Mouse (Mus musculus) cerebellum, postnatal 36 days (tissue): Measurements from ENCODE around the gene Agpat4.

Source experiments
- DNase-seq, 2 experiments: peaks; one replicate each; pipeline ENCODE4 v3.0.0; 2021 to 2022; ENCODE audit warnings: mixed read lengths in 2 of 2

Agpat4 gene

DNA sequence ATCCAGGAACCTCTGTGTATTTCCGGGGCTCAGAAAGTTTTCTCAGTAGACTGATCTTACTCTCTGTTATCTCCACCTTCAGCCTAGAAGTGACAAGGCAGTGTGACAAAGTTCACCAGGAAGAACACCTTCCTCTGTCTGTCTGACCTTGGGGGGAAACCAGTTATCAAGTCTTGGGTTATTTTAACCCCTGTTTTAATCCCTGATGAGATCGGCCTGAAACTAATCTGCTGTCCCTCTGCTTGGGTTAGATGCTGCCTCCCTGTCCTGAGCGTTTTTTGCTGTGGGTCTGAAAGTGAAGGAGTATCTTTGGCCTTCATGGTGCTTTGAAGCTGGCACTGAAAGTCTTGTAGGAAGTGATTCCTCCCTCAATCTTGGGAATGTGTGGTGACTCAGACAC lies 4.7 kb downstream of the Agpat4 start:
- no peak for DNase-seq

DNA sequence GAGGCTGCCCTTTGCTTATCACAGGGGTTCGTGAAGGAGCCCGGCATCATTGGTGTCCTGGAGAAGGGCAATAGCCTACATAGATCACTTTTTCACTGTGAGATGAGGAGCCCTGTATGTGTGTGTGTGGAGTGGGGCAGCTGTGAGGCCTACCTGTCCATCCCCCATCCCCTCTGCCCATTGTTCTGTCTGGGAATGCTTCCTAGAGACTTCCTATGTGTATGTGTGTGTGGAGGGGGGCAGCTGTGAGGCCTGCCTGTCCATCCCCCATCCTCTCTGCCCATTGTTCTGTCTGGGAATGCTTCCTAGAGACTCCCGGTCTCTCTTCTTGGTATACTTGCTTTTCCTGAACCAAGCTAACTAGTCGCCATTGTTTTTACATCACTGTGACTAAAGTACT lies 8.6 kb downstream of the Agpat4 start:
- DNase-seq: no peak

DNA sequence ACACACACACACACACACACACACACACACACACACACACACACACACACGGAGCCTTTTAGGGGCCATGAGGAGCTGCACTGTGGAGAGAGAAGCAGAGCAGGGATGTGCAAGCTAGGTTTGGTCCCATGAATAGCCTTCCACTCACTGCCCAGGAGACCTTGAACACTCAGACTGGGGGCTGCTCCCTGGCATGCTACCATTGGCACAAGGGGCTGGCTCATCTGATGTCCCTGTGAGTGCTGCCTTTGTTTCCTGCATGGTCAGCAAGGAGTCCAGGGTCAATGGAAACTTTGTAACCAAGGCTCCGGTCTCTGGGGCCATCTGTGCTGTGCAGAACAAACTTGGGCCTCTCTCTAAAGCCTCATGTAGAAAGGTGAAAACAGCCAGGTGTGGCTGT lies 10.5 kb downstream of the Agpat4 start:
- DNase-seq: no peak

DNA sequence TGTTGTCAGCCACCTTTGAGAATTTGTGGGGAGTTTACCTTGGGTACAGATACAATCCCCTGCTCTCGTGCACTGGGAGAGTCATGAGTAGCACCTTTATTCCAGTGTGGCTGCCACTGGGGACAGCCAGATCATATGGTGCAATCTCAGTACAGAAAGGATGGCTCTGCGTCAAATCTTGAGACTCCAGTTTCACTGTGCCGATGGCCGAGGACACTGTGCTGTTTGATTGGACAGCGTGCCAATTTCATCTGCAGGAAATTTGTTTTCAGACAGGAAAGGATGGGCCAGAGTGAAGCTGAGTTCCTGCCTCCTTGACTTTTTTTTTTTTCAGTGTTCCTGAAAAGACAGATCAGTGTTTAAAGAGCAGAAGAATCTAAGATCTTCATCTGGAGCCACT lies 12.7 kb downstream of the Agpat4 start:
- DNase-seq: peak in 1 of 2 experiments; percentile 14

DNA sequence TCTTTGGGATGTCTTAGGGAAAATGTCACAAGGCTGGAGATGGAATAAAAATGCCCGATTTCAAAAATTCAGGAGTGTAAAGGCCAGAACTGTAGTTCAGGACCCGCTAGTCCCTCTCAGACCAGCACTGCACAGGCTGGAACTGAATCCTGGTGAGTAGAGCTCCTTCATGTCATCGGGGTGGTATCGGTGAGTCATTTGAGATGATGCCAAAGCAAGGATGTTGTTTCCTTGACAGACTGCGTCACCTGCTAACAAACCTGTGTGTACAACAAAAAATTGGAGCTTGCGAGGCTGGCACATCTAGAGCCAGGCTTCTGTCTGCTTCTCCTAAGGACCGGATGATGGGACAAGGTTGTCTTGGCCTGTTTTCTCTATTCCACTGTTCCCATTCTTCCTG lies 13.1 kb downstream of the Agpat4 start:
- DNase-seq: peak in 1 of 2 experiments; percentile 39

DNA sequence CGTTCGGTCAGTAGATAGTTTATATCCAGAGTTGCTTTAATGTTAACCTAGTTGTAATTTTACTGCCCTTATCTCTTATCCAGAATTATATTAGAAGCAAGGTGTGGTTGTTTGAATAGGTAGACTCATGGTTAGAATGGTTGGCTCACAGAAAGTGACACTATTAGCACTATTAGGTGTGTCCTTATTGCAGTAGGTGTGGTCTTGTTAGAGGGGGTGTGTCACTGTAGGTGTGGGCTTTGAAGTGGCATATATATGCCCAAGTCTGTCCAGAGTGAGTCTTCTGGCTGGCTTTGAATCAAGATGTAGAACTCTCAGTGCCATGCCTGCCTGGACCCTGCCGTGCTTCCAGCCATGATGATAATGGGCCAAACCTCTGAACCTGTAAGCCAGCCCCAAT lies 14.4 kb downstream of the Agpat4 start:
- no peak for DNase-seq

DNA sequence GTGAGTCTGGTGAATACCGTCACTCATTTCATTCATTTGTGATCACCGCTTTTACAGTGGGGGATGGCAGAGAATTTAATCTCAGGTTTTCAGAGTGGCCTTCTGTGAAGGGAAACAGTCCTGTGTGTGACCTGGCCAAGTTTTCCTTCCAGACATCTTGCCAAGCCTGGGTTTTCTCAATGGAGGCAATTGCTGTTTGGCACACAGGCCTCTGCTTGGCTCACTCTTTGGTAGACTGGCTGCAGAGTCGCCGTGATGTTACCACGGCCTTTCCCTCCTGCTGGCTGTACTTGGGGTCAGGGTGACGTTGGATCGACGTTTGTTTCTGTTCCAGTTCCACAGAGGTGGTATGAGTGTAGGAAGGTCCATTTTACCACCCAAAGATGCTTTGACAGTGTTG lies 15.5 kb downstream of the Agpat4 start:
- DNase-seq: peak; percentile 25 to 33

DNA sequence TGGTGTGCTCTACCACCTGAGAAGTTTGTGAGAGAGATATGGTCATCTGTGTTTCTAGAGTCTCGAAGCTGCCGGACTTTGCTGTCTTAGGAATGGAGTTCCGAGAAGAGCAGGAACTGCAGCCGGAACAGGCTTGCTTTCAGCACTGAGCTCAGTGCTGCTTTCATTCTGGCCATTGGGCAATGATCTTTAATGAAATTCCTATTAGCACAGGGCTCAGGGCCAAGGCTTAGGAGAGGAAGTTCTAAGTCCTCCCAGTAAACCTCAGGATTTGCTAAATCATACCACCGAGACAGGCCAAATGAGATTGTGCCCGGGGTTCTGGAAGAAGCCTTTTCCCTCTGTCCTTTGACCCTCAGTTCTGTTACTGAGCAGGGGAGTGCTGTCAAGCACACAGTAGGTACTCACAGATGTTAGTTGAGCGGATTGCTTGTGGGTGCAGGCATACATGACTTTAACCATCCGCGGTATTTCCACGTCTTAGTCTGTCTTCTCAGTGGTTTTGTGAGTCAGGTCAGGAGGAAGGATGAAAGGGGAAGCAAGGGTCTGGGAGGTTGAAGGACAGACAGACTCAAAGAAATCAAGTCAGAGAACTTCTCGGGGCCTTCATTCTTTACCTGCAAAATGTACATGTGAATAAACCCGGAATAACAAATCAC lies 16.6 kb downstream of the Agpat4 start:
- no peak for DNase-seq

DNA sequence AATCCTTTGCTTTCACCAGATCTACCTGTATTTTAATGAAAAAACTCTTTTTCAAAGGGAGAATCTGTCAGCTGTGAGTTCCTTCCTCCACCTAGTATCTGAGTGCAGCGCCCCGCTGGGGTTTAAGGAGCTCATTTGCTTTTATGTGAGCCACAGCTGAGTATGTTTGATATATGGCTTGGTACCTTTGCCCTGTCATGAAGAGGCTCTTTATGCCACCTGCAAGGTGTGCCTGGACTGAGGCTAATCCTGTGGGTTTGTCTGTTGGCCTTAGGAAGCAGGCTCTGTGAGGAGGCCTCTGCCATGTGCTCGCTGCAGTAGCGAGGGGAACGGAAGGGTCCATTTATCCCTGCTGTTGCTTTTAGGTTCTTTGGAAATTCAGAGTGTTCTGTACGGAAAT lies 19.9 kb downstream of the Agpat4 start:
- no peak for DNase-seq

DNA sequence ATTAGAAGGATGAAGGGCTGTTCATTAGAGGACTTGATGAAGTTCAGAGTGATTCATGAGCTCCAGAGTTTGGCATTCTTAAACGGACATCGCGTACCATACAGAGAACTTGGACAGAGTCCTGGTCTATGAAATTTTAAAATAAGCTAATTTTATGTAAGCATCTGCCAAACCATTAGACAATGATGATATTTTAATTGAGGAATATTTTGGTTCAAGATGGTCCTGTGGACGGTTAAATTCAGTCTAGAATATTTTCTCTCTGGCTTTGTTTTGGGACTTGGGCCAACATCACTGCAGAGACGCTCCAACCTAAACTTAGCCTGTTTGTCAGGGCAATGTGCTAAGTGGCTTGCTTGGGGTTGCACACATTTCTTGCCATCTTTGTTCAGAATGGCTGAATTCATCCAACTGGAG lies 25.5 kb downstream of the Agpat4 start:
- no peak for DNase-seq

DNA sequence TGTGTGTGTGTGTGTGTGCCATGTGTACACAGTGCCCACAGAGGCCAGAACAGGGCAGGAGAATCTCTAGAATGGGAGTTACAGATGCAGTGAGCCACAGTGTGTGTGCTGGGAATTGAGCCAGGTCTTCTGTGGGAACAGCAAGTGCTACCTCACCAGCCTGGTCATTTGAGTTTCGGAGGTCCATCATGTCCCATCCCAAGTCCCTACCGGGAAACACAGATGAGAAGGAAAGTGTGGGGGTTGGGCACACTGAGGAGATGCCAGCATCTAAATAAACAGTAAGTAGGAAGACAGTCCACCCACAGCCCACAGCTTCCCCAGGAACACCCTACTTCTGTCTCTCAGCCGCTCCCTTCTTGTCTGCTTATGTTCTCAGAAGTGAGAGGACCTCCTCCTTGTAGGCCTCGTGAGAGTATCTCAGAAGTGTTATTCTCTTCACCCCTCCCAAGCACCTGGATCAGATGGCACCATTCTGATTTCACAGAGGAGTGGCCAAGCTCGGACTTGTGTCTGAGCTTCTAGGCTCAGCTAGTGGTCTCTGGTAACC lies 27.7 kb downstream of the Agpat4 start:
- DNase-seq: no peak

DNA sequence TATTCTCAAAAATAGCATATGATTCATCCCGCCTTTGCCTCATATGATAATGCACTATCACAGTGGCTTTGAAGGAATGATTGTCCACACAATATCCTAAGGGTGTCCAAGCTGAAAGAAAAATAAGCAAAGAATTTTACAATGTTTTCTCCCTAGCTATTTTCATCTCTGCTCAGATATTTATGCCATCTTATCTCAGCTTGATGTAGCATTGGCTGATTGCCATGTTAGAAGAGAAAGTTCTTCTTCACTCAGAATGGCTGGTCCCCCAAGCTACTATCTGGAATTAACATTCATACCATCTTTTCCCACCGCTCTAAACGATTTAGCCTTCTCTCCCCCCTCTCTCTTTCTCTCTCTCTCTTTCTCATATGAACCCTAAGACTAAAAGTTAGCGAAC lies 29.3 kb downstream of the Agpat4 start:
- no peak for DNase-seq

DNA sequence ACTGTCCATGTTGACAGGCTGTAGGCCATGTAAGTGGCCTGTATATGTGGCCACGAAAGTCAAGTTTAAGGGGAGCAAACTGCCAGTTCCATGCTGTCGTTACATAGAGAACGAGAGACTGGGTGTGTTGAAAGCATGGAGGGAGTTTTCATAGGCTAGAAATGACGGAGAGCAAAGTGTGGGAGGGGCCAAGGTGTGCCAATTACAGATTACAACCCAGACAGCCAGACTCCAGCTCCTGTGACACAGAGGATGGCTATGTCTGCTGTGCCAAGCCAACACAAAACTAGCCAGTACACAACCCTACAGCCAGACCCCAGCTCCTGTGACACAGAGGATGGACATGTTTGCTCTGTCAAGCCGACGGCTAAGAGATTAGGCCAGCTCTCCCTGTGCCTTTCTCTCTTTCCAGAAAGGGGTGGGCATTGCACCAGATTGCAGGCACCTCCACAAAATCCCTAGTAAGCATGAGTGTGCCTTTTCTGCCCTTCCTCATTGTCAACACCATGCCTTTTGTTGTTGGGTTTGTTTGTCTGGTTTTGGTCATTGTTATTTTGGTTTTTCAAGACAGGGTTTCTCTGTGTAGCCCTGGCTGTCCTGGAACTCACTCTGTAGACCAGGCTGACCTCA lies 30.8 kb downstream of the Agpat4 start:
- no peak for DNase-seq

DNA sequence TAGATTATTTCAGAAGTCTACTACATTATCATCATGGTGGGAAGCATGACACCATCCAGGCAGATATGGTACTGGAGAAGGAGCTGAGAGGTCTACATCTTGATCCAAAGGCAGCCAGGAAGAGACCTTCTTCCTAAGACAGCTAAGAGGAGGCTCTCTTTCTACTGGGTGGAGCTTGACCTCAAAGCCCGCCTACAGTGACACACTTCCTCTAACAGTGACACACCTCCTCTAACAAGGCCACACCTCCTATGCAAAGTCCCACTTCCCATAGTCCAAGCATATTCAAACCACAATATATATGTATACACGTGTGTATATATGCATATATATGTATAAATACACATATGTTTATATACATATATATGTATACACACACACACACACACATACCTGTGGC lies 32.5 kb downstream of the Agpat4 start:
- no peak for DNase-seq

DNA sequence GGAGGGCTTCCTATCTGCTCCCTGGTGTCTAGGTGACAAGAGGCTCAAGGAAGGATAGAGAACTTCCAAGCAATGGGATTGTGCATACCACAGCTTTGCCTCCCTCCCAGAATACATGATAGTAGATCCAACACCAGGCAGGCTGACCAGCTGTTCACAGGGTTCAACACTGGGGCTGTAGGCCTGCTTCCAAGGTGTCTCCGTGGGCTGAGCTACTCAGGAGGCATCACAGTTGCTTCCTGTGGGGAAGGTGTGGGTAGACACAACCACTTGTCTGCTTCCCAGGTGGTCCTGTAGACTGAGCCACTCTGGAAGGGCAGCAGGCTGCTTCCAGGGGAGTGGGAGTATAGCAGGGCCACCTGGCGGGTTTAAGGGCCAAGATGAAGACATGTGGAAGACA lies 35.8 kb downstream of the Agpat4 start:
- no peak for DNase-seq

DNA sequence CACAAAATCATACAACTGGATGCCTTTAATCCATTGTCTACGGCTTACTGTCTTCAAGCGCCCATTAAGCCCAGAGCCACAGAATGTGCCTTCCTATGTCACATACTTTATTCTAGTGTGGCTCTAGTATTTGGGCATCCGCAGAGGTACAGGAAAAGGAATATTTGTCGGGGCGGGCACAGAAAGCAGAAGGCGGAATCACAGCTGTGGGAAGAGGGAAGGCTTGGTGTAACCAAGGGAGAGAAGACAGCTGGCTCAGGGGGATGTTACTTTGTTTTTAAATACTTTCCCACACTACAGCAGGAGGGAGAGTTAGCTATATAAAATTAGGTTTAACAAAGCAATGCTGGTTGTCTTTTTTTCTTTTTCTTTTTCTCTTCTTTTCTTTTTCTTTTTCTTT lies 36.7 kb downstream of the Agpat4 start:
- DNase-seq: no peak

DNA sequence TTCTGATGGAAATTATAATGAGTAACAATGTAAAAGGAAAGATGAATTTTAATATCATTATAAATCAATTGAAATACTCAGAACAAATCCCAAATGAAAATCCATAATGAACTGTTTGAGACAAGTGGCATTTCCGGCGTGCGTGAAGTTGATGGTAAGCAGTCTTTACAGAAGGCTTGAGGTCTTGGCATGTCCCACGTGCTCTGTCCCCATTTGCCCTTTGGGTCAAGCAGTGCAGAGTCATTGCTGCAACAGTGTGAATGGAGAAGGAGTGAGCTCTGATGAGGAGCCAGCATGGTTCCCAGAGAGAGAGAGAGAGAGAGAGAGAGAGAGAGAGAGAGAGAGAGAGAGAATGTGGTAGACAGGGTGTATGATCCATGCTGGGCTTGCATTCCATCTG lies 37.4 kb downstream of the Agpat4 start:
- DNase-seq: no peak

DNA sequence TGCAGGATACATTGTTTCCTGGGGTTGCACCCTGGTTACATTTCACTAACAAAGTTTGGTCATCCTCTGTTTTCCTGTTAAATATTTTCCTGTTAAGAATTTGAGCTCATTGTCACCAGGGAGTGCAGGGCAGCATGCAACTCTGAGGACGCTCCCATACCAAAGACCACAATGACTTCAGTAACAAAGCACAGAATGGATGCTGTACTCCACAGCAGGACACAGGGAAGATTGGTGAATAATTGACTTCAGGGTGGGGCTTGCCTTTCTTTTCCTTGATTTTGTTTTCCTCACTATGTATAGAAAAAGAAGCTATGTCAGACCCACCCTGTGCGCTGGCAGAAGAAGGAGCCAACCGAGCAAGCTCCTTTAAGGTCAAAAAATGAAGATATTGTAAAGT lies 38.2 kb downstream of the Agpat4 start:
- no peak for DNase-seq

DNA sequence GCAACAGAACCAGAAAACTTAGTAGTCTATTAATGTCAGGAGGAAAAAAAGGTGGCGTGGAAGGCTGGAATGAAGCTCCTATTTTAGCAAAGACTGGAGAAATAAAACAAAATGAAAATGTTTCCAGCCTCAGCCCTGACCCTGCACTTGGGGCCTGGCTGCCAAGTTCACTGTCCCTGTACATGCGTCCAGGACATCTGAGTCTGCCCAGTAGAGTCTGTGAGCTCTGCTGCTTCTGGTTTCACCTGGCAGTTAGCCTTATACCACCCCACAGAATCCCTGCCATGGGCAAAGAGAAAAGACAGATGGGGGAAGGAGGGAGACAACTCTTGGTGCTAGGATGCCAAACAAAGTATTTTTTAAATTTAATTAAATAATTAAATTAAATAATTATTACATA lies 38.7 kb downstream of the Agpat4 start:
- DNase-seq: peak in 1 of 2 experiments; percentile 27

DNA sequence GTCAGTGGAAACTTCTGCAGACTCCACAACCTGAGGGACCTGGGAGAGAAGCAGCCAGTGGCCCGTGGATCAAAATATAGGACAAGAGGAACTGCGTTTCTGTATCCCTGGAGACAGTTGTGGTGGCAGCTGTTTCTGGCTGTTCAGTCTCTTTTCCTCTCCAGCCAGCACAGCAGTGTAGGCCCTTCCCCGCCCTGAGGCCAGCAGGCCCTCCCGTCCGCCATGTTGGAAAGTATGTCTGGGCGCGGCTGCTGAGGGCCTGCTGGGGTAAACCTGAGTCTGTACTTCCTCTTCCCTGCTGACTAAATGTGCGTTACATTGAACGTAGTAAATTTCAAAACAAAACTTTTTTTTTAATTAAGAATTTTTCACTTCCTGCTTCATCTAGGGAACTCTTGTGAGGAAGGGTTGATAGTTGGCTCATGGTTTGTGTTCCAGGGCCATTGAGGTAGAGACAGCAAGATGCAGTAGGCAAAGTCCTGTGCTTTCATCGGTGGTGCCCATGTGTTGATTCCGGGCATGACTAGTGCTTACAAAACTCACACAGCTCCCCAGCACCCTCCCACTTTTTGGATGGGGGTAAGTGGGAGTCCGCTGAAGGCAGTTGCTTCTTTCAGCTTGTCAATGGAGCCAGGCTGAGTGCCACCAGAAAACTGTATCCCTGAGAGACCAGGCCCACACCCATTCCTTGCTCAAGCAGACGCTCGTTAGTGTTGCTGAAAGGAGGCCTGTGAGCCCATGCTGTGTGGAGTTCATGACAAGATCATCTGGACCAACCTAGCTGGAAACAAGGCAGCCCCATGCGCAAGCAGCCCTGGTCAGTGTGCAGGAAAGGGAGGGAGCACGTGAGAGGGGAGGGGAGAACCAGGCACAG lies 40.9 kb downstream of the Agpat4 start:
- no peak for DNase-seq

DNA sequence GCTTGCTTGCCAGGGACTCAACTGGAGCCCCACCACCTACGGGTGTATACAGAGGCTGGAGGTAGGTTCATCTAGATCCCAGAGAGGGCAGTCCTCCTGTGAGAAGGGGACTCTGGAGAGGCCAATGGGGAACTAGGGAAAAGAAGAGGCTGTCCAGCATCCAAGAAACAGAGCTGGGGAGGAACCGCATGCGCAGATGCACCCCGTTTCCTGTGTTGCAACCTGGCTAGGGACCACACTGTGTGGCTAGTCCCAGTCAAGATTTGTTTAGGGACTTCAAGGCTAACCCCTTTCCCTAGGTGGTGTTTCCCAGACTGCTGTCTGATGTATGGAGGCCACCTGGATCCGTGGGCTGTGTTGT lies 41.5 kb downstream of the Agpat4 start:
- DNase-seq: no peak

DNA sequence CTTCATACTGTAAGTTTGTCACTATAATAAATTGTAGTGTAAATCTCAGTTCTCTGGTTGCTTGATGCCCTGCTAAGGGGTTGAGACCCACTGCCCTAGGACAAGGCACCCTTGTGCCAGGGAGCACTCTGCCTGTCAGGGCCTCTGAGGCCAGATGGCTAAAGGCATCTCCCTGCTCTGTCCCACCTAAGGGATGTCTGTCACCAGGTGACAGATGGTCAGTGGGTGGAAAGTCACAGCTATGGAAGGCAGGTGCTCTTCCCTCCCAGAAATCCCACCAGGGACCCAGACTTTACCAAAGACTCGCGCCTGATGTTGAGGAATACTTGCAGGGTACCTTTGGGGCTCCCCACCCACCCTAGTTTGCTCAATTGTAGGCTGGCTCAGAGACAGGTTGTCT lies 42.0 kb downstream of the Agpat4 start:
- peak; percentile 24 to 29 for DNase-seq

DNA sequence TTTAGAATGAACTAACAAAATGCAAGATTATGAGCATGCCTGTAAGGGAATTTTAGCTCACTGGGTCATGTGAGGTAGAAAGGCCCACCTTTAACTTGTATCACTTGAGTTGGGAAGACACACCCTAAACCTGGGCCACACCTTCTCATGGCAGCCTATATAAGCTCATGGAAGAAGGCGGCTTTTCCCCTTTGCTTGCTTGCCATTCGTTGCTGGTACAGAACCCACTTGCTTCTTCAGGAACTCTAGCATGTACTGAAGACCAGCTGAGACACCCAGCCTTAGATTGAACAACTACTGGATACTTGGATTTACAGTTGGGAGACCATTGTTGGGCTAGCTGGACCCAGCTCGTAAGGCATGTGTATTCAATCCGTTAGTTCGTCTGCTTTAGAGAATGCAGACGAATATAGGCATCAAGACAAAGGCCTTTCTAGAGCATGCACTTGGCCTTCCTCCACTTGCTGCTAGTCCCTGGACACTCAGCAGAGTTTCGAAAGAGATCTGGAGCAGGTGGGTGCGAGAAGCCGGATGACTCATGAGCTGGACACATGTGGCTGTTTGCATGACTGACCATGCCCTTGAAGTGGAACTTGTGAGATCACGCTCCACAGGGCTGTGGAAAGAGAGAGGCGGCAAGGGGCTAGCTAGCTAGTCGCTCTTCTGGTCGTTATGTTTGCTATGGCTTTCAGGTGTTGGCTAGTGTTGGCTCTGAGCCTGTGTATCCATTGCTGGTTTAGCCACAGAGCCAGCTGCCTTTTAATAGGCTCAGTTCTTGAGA lies 42.7 kb downstream of the Agpat4 start:
- no peak for DNase-seq
